Mouse (Mus musculus) intestine, embryonic 14.5 days (tissue): ENCODE results near the gene Elf3. TPM values are rescaled to one million over a fixed set of nuclear protein-coding genes. Genes with fewer than 3 reads are reported as not detected.

Source experiments
- ATAC-seq: fragments of 200-750 bp; cut with Nextera tagmentation; replicated peaks from 2 replicates; pipeline ENCODE4 v1.8.0; 2017; ENCODE audit warnings: low read depth, moderate number of reproducible peaks, moderate TSS enrichment, moderate library complexity; ENCODE audit not compliant: low FRiP score, low TSS enrichment
- DNase-seq: peaks from one replicate; pipeline ENCODE4 v3.0.0-alpha.2; 2018; ENCODE audit warnings: low spot score
- H3K27ac ChIP-seq: fragments of 300-500 bp; sonication (generic); 2 replicates; pipeline ENCODE4 v1.5.1; 2014; ENCODE audit warnings: low read depth, mild to moderate bottlenecking, control low read depth
- H3K27me3 ChIP-seq: fragments of 300-500 bp; sonication (generic); replicated peaks from 2 replicates; pipeline ENCODE4 v1.6.1; 2014; ENCODE audit warnings: low read length, control low read depth; ENCODE audit not compliant: control insufficient read depth, insufficient read depth
- H3K36me3 ChIP-seq: fragments of 300-500 bp; sonication (generic); 2 replicates; pipeline ENCODE4 v1.6.1; 2014; ENCODE audit warnings: low read length, control low read depth; ENCODE audit not compliant: control insufficient read depth, insufficient read depth
- H3K4me1 ChIP-seq: fragments of 300-500 bp; sonication (generic); replicated peaks from 2 replicates; pipeline ENCODE4 v1.6.1; 2014; ENCODE audit warnings: low read length, control low read depth, mixed read lengths; ENCODE audit not compliant: control insufficient read depth, insufficient read depth
- H3K4me2 ChIP-seq: fragments of 300-500 bp; sonication (generic); 2 replicates; pipeline ENCODE4 v1.6.1; 2014; ENCODE audit warnings: low read length
- H3K4me3 ChIP-seq: fragments of 300-500 bp; sonication (generic); 2 replicates; pipeline ENCODE4 v1.5.1; 2014; ENCODE audit warnings: low read depth, low read length, control low read depth, mixed read lengths
- H3K9ac ChIP-seq: fragments of 300-500 bp; sonication (generic); 2 replicates; pipeline ENCODE4 v1.6.1; 2014; ENCODE audit warnings: mild to moderate bottlenecking, low read length
- H3K9me3 ChIP-seq: fragments of 300-500 bp; sonication (generic); 2 replicates; pipeline ENCODE4 v1.6.1; 2016; ENCODE audit warnings: low read length, control low read depth; ENCODE audit not compliant: control insufficient read depth
- WGBS: fragments of 180-500 bp; shearing (Covaris S2); extraction: QIAGEN DNeasy Blood & Tissue Kit; methylation state at CpG from one replicate; pipeline ENCODE4 v1.1.7; 2014; 5-methylcytosine and 5-hydroxymethylcytosine counted together
- polyA plus RNA-seq: library from polyadenylated mRNA; unstranded; fragments of >200 nt; fragmentation: Nextera tagmentation; extraction: Ambion mirVana; gene quantifications from 2 replicates; pipeline ENCODE4 v1.2.1, GENCODE M21; 2014

Elf3 gene
- polyA plus RNA-seq, 1 experiment from 2014 or later = 169 TPM

- peaks cover 62% of the 10 kb centered on the region for H3K36me3 ChIP-seq
- DNase-seq = no peak
- no peak overlapping the region for H3K27ac ChIP-seq
- 92% methylated on average over 9 of the region's 9 CpGs for WGBS
- no peaks in the 10 kb centered on the region for H3K9me3 ChIP-seq
- H3K4me1 ChIP-seq = no peaks in the 10 kb centered on the region
- H3K27me3 ChIP-seq = no peaks in the 10 kb centered on the region
- no peak overlapping the region for H3K4me2 ChIP-seq
- ATAC-seq = no peak
- H3K9ac ChIP-seq = no peak overlapping the region
- no peak overlapping the region for H3K4me3 ChIP-seq
Observed at GRCm38 (mm10) chr1:135271371-135271770, 13.0 kb upstream of the Elf3 start.

GRCm38 (mm10) chr1:135267663-135268446 is 9.5 kb upstream of the Elf3 start:
- no peak for ATAC-seq
- DNase-seq = no peak
- Histone ChIP-seq H3K4me3 (no peak overlapping the region), H3K4me2 (no peak overlapping the region), H3K9me3 (no peaks in the 10 kb centered on the region), H3K9ac (no peak overlapping the region), H3K27me3 (no peaks in the 10 kb centered on the region), H3K27ac (no peak overlapping the region), H3K4me1 (no peaks in the 10 kb centered on the region), H3K36me3 (peaks cover 75% of the 10 kb centered on the region)
- WGBS = 85% methylated on average over 10 of the region's 10 CpGs

- Histone ChIP-seq H3K27ac (peak overlapping the region; percentile 60; the same call in 1 of the 2 replicates), H3K4me2 (no peak overlapping the region), H3K9ac (no peak overlapping the region), H3K4me1 (no peaks in the 10 kb centered on the region), H3K9me3 (no peaks in the 10 kb centered on the region), H3K27me3 (no peaks in the 10 kb centered on the region), H3K36me3 (peaks cover 71% of the 10 kb centered on the region), H3K4me3 (no peak overlapping the region)
- DNase-seq = no peak
- peak; percentile 31; the same call in 1 of the 2 replicates for ATAC-seq
- WGBS = 63% methylated on average over 5 of the region's 5 CpGs
Observed at GRCm38 (mm10) chr1:135265834-135266233, 7.5 kb upstream of the Elf3 start.

GRCm38 (mm10) chr1:135263316-135263715 is 4.9 kb upstream of the Elf3 start:
- DNase-seq (no peak), ATAC-seq (no peak)
- Histone ChIP-seq H3K36me3 (peaks cover 62% of the 10 kb centered on the region), H3K9me3 (no peaks in the 10 kb centered on the region), H3K27me3 (no peaks in the 10 kb centered on the region), H3K4me2 (no peak overlapping the region), H3K27ac (no peak overlapping the region), H3K4me1 (peaks cover 12% of the 10 kb centered on the region), H3K4me3 (no peak overlapping the region), H3K9ac (no peak overlapping the region)
- WGBS = 81% methylated on average over 9 of the region's 9 CpGs

- Histone ChIP-seq H3K36me3 (peaks cover 52% of the 10 kb centered on the region), H3K27ac (no peak overlapping the region), H3K27me3 (no peaks in the 10 kb centered on the region), H3K9me3 (no peaks in the 10 kb centered on the region), H3K4me1 (peaks cover 12% of the 10 kb centered on the region), H3K4me3 (no peak overlapping the region), H3K9ac (no peak overlapping the region), H3K4me2 (no peak overlapping the region)
- no peak for DNase-seq
- 94% methylated on average over 3 of the region's 3 CpGs for WGBS
- ATAC-seq = no peak
Observed at GRCm38 (mm10) chr1:135262329-135262728, 4.0 kb upstream of the Elf3 start.

GRCm38 (mm10) chr1:135260931-135261330 is 2.6 kb upstream of the Elf3 start:
- Histone ChIP-seq H3K4me1 (peaks cover 12% of the 10 kb centered on the region), H3K4me3 (no peak overlapping the region), H3K9ac (no peak overlapping the region), H3K4me2 (no peak overlapping the region), H3K9me3 (no peaks in the 10 kb centered on the region), H3K36me3 (peaks cover 38% of the 10 kb centered on the region), H3K27me3 (no peaks in the 10 kb centered on the region), H3K27ac (peak overlapping the region; percentile 43)
- ATAC-seq (peak; percentile 16; the same call in 1 of the 2 replicates), DNase-seq (no peak)
- 57% methylated on average over 6 of the region's 6 CpGs for WGBS

- 1% methylated on average over 10 of the region's 10 CpGs for WGBS
- ATAC-seq = peak; percentile 69
Observed at GRCm38 (mm10) chr1:135259128-135259436, 714 bp upstream of the Elf3 start.

GRCm38 (mm10) chr1:135256299-135256698 is 2.1 kb downstream of the Elf3 start:
- peaks cover 12% of the 10 kb centered on the region for H3K4me1 ChIP-seq
- peak; percentile 71 for DNase-seq
- peak overlapping the region; percentile 39 for H3K9ac ChIP-seq
- H3K27ac ChIP-seq = no peak overlapping the region
- 66% methylated on average over 6 of the region's 6 CpGs for WGBS
- H3K27me3 ChIP-seq = no peaks in the 10 kb centered on the region
- H3K4me3 ChIP-seq = peak overlapping the region; percentile 34
- H3K36me3 ChIP-seq = peaks cover 6% of the 10 kb centered on the region; the same call in 1 of the 2 replicates
- ATAC-seq = no peak
- H3K9me3 ChIP-seq = no peaks in the 10 kb centered on the region
- peak overlapping the region; percentile 46 for H3K4me2 ChIP-seq

More at GRCm38 (mm10) chr1:135259128-135259436, 714 bp upstream of the Elf3 start:
- H3K9me3 ChIP-seq = no peaks in the 10 kb centered on the region
- peak overlapping the region; percentile 78 for H3K27ac ChIP-seq
- peak overlapping the region; percentile 34 for H3K4me3 ChIP-seq
- DNase-seq = peak; percentile 92
- H3K4me2 ChIP-seq = peak overlapping the region; percentile 53
- peaks cover 12% of the 10 kb centered on the region for H3K4me1 ChIP-seq
- H3K27me3 ChIP-seq = no peaks in the 10 kb centered on the region
- peak overlapping the region; percentile 39; the same call in 1 of the 2 replicates for H3K9ac ChIP-seq
- peaks cover 26% of the 10 kb centered on the region for H3K36me3 ChIP-seq

GRCm38 (mm10) chr1:135252854-135253253 is 5.5 kb downstream of the Elf3 start:
- ATAC-seq (no peak), DNase-seq (no peak)
- Histone ChIP-seq H3K4me1 (0 out of 2 replicates have a peak, but pooled peaks cover 4% of the 10 kb centered on the region), H3K9me3 (no peaks in the 10 kb centered on the region), H3K4me2 (peak overlapping the region; percentile 46; the same call in 1 of the 2 replicates), H3K4me3 (no peak overlapping the region), H3K9ac (no peak overlapping the region), H3K36me3 (peaks cover 6% of the 10 kb centered on the region; the same call in 1 of the 2 replicates), H3K27me3 (0 out of 2 replicates have a peak, but pooled peaks cover 7% of the 10 kb centered on the region), H3K27ac (no peak overlapping the region)
- 38% methylated on average over 4 of the region's 4 CpGs for WGBS
